Mouse (Mus musculus) MEL (cell line): ENCODE data around the gene Pcdh9. TPM values are rescaled to one million over a fixed set of nuclear protein-coding genes. Genes with fewer than 3 reads are reported as not detected.

ENCODE experiments used
- DNase-seq: peaks from one replicate; pipeline ENCODE4 v3.0.0; 2011; ENCODE audit warnings: low read depth, low spot score
- H3K27ac ChIP-seq: 2 replicates; pipeline ENCODE4 v1.5.1; 2012; ENCODE audit warnings: low read depth, mild to moderate bottlenecking, control low read depth, low read length, moderate library complexity; ENCODE audit not compliant: control insufficient read depth
- H3K27me3 ChIP-seq, 2 experiments: fragments of 150-350 bp in 1 of 2; sonication (generic) in 1 of 2; 2 replicates each; pipeline ENCODE4 v1.6.1; 2012; ENCODE audit warnings: low read length in 2 of 2, mild to moderate bottlenecking in 2 of 2, improper control_type of control experiment in 1 of 2, moderate library complexity in 1 of 2; ENCODE audit not compliant: insufficient read depth in 2 of 2, control insufficient read depth in 1 of 2
- H3K36me3 ChIP-seq, 2 experiments: 2 replicates each; pipeline ENCODE4 v1.6.1; 2012 to 2014; ENCODE audit warnings: low read length in 2 of 2, improper control_type of control experiment in 1 of 2, inconsistent platforms in 1 of 2, mild to moderate bottlenecking in 1 of 2; ENCODE audit not compliant: insufficient read depth in 2 of 2, control insufficient read depth in 1 of 2
- H3K4me1 ChIP-seq, 2 experiments: fragments of 150-350 bp in 1 of 2; sonication (generic) in 1 of 2; 2 replicates each; pipeline ENCODE4 v1.6.1; 2012; ENCODE audit warnings: low read length in 2 of 2, improper control_type of control experiment in 1 of 2, mild to moderate bottlenecking in 1 of 2; ENCODE audit not compliant: insufficient read depth in 2 of 2, control insufficient read depth in 1 of 2
- H3K4me3 ChIP-seq, 2 experiments: fragments of 150-350 bp in 1 of 2; sonication (generic) in 1 of 2; 2 replicates each; pipeline ENCODE4 v1.5.1; 2012; ENCODE audit warnings: low read depth in 2 of 2, low read length in 2 of 2, mild to moderate bottlenecking in 2 of 2, moderate library complexity in 2 of 2, control low read depth in 1 of 2, improper control_type of control experiment in 1 of 2; ENCODE audit not compliant: control insufficient read depth in 1 of 2, insufficient read depth in 1 of 2
- H3K79me2 ChIP-seq: 2 replicates; pipeline ENCODE4 v1.6.1; 2012; ENCODE audit warnings: mild to moderate bottlenecking, low read length, moderate library complexity; ENCODE audit not compliant: control insufficient read depth, poor library complexity, insufficient read depth
- H3K9ac ChIP-seq: 2 replicates; pipeline ENCODE4 v1.6.1; 2012; ENCODE audit warnings: low read depth, mild to moderate bottlenecking, control low read depth, low read length, moderate library complexity; ENCODE audit not compliant: control insufficient read depth, poor library complexity, severe bottlenecking
- H3K9me3 ChIP-seq: fragments of 150-350 bp; sonication (generic); replicated peaks from 2 replicates; pipeline ENCODE4 v1.6.1; 2012; ENCODE audit warnings: mild to moderate bottlenecking, low read length, improper control_type of control experiment, moderate library complexity; ENCODE audit not compliant: insufficient read depth
- BHLHE40 ChIP-seq: IDR thresholded peaks from 2 replicates; pipeline ENCODE4 v1.6.1; 2012; ENCODE audit warnings: low read depth, mild to moderate bottlenecking, inconsistent platforms, low read length, improper control_type of control experiment, borderline replicate concordance
- CHD1 ChIP-seq: IDR thresholded peaks from 2 replicates; pipeline ENCODE4 v1.6.1; 2012; ENCODE audit warnings: low read depth, mild to moderate bottlenecking, inconsistent platforms, low read length, improper control_type of control experiment
- E2F4 ChIP-seq: IDR thresholded peaks from 2 replicates; pipeline ENCODE4 v1.6.1; 2011; ENCODE audit warnings: low read depth, low read length, improper control_type of control experiment, borderline replicate concordance
- ELF1 ChIP-seq: IDR thresholded peaks from 2 replicates; pipeline ENCODE4 v1.6.1; 2014; ENCODE audit warnings: low read depth, mild to moderate bottlenecking, inconsistent platforms, low read length, improper control_type of control experiment, moderate library complexity
- ETS1 ChIP-seq: IDR thresholded peaks from 2 replicates; pipeline ENCODE4 v1.6.1; 2012; ENCODE audit warnings: low read depth, mild to moderate bottlenecking, inconsistent platforms, low read length, improper control_type of control experiment, moderate library complexity
- GABPA ChIP-seq: IDR thresholded peaks from 2 replicates; pipeline ENCODE4 v1.6.1; 2012; ENCODE audit warnings: low read depth, mild to moderate bottlenecking, inconsistent platforms, low read length, improper control_type of control experiment, moderate library complexity
- JUND ChIP-seq: IDR thresholded peaks from 2 replicates; pipeline ENCODE4 v1.6.1; 2011; ENCODE audit warnings: low read depth, mild to moderate bottlenecking, improper control_type of control experiment, low read length
- KAT2A ChIP-seq: conservative IDR thresholded peaks from 2 replicates; pipeline ENCODE4 v1.6.1; 2012; ENCODE audit warnings: low read depth, low read length, improper control_type of control experiment, inconsistent platforms
- MAFK ChIP-seq: IDR thresholded peaks from 2 replicates; pipeline ENCODE4 v1.6.1; 2011; ENCODE audit warnings: low read depth, mild to moderate bottlenecking, low read length, improper control_type of control experiment, borderline replicate concordance
- MAX ChIP-seq: IDR thresholded peaks from 2 replicates; pipeline ENCODE4 v1.6.1; 2011; ENCODE audit warnings: low read length, improper control_type of control experiment
- MYB ChIP-seq: IDR thresholded peaks from 2 replicates; pipeline ENCODE4 v1.6.1; 2011; ENCODE audit warnings: mild to moderate bottlenecking, low read depth, low read length, improper control_type of control experiment
- NELFE ChIP-seq: IDR thresholded peaks from 2 replicates; pipeline ENCODE4 v1.6.1; 2011; ENCODE audit warnings: low read depth, low read length, improper control_type of control experiment
- POLR2A ChIP-seq, 2 experiments: IDR thresholded peaks; 2 replicates each; pipeline ENCODE4 v1.6.1; 2011 to 2012; ENCODE audit warnings: low read length in 2 of 2, mild to moderate bottlenecking in 2 of 2, control low read depth in 1 of 2, improper control_type of control experiment in 1 of 2, low read depth in 1 of 2, moderate library complexity in 1 of 2; ENCODE audit not compliant: control insufficient read depth in 1 of 2, insufficient read depth in 1 of 2, poor library complexity in 1 of 2
- POLR2AphosphoS2 ChIP-seq: IDR thresholded peaks from 2 replicates; pipeline ENCODE4 v1.6.1; 2011; ENCODE audit warnings: low read length, improper control_type of control experiment
- RCOR1 ChIP-seq: IDR thresholded peaks from 2 replicates; pipeline ENCODE4 v1.6.1; 2012; ENCODE audit warnings: low read depth, mild to moderate bottlenecking, inconsistent platforms, low read length, improper control_type of control experiment
- SIN3A ChIP-seq: IDR thresholded peaks from 2 replicates; pipeline ENCODE4 v1.6.1; 2012; ENCODE audit warnings: low read length, improper control_type of control experiment, inconsistent platforms
- SMC3 ChIP-seq: IDR thresholded peaks from 2 replicates; pipeline ENCODE4 v1.6.1; 2011; ENCODE audit warnings: low read depth, low read length, improper control_type of control experiment
- TAL1 ChIP-seq: IDR thresholded peaks from 2 replicates; pipeline ENCODE4 v1.6.1; 2012; ENCODE audit warnings: mild to moderate bottlenecking, inconsistent platforms, low read length, moderate library complexity, mixed read lengths
- TCF12 ChIP-seq: IDR thresholded peaks from 2 replicates; pipeline ENCODE4 v1.6.1; 2014; ENCODE audit warnings: low read depth, mild to moderate bottlenecking, inconsistent platforms, low read length, improper control_type of control experiment, moderate library complexity
- USF1 ChIP-seq: IDR thresholded peaks from 2 replicates; pipeline ENCODE4 v1.6.1; 2014; ENCODE audit warnings: low read depth, mild to moderate bottlenecking, inconsistent platforms, low read length, improper control_type of control experiment, moderate library complexity
- ZKSCAN1 ChIP-seq: IDR thresholded peaks from 2 replicates; pipeline ENCODE4 v1.6.1; 2012; ENCODE audit warnings: low read depth, mild to moderate bottlenecking, inconsistent platforms, low read length, improper control_type of control experiment, moderate library complexity
- ZMIZ1 ChIP-seq: IDR thresholded peaks from 2 replicates; pipeline ENCODE4 v1.6.1; 2012; ENCODE audit warnings: low read depth, mild to moderate bottlenecking, inconsistent platforms, low read length, improper control_type of control experiment, moderate library complexity
- ZNF384 ChIP-seq: IDR thresholded peaks from 2 replicates; pipeline ENCODE4 v1.6.1; 2012; ENCODE audit warnings: low read depth, mild to moderate bottlenecking, inconsistent platforms, low read length, improper control_type of control experiment
- polyA plus RNA-seq, 2 experiments: library from polyadenylated mRNA; stranded (reverse) in 1 of 2; unstranded in 1 of 2; fragments of >175 nt in 1 of 2; fragments of >200 nt in 1 of 2; gene quantifications; 2 replicates each; pipeline versions ENCODE4 v1.2.1 to v1.2.4; 2012; ENCODE audit warnings: low replicate concordance in 2 of 2, low read depth in 1 of 2; ENCODE audit not compliant: insufficient read length in 2 of 2, insufficient read depth in 1 of 2, missing spikeins in 1 of 2
- total RNA-seq: library from RNA; depleted of rRNA; stranded (reverse); fragments of 300-350 nt; gene quantifications from 2 replicates; pipeline ENCODE4 v1.2.3, GENCODE M21; 2012

The Pcdh9 gene
- total and polyA plus RNA-seq, 3 experiments, result not detected

DNA sequence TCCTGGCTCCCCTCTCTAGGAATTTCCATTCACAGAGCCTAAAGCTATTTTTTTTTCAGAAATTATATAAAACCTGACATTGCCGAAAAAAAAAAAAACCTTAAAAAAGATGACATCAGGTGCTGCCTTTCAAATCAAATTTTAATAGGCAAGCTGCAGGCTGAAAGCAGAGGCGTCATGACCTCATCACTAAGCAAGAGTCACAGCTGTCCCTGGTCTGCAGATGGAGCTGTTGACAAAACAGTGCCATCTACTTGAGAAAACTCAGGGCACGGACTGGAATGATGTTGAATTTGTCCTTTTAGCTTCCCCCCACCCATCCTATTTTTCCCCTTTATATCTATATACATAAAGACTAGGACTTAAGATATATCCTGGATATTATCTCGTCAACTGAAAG, 509.3 kb downstream of the Pcdh9 start:
- TF ChIP-seq ZNF384 (no peak), NELFE (no peak), KAT2A (no peak), ZMIZ1 (no peak), CHD1 (no peak), E2F4 (no peak), ELF1 (no peak), MYB (no peak), POLR2A (IDR thresholded peaks at IDR 0.05; ENCODE audit: control insufficient read depth in 1 of 2, insufficient read depth in 1 of 2, low read depth in 1 of 2, low read length in 2 of 2, poor library complexity in 1 of 2) (no peak), TCF12 (no peak), USF1 (no peak), GABPA (no peak), RCOR1 (no peak), MAX (no peak)
- H3K4me3 ChIP-seq, result no peak overlapping the region

DNA sequence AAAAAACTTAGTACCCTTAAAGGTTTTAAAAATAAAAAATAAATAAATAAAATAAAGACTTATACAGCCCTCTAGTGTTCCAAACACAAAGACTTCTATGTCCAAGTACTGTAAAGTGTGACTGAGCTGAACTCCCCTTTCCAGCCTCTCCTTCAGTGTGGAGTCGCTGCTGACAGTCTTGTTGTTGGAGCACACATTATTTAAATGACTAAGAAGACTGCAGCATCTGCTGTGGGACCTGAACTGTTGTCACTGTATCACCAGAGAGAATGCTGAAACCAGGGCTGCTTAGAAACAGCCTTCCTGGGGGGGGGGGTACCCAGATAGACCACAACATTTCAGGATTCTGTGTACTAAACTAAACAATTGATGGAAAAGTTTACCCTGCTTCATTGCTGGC, 509.7 kb downstream of the Pcdh9 start:
- Histone ChIP-seq H3K4me3 (no peak overlapping the region), H3K27me3 (no peaks in the 10 kb centered on the region), H3K4me1 (no peaks in the 10 kb centered on the region), H3K9ac (no peak overlapping the region), H3K27ac (no peak overlapping the region), H3K9me3 (no peaks in the 10 kb centered on the region), H3K36me3 (no peaks in the 10 kb centered on the region), H3K79me2 (no peaks in the 10 kb centered on the region)
- DNase-seq, result no peak
- TF ChIP-seq SMC3, result no peak
- TF ChIP-seq ETS1, result no peak
- TF ChIP-seq NELFE, result no peak
- TF ChIP-seq ZNF384, result no peak
- no peak for TF ChIP-seq POLR2A (IDR thresholded peaks at IDR 0.05; ENCODE audit: control insufficient read depth in 1 of 2, insufficient read depth in 1 of 2, low read depth in 1 of 2, low read length in 2 of 2, poor library complexity in 1 of 2)
- TF ChIP-seq ZKSCAN1, result no peak
- TF ChIP-seq MAFK, result no peak
- TF ChIP-seq POLR2AphosphoS2, result no peak
- no peak for TF ChIP-seq GABPA
- TF ChIP-seq ELF1, result no peak
- TF ChIP-seq SIN3A, result no peak
- TF ChIP-seq JUND, result no peak
- no peak for TF ChIP-seq TAL1
- TF ChIP-seq BHLHE40, result no peak
- no peak for TF ChIP-seq KAT2A

More for the DNA sequence above, 509.3 kb downstream of the Pcdh9 start:
- Histone ChIP-seq H3K27me3 (no peaks in the 10 kb centered on the region), H3K79me2 (no peaks in the 10 kb centered on the region), H3K9ac (no peak overlapping the region), H3K27ac (no peak overlapping the region), H3K36me3 (no peaks in the 10 kb centered on the region), H3K9me3 (no peaks in the 10 kb centered on the region), H3K4me1 (no peaks in the 10 kb centered on the region)
- DNase-seq, result no peak
